Mouse (Mus musculus): ENCODE data around the gene Slc27a1. TPM values are rescaled to one million over a fixed set of nuclear protein-coding genes. Genes with fewer than 3 reads are reported as not detected.

Slc27a1 gene
- polyA plus RNA-seq, 1 experiment from 2014 or later = 38.4 TPM

GRCm38 (mm10) chr8:71592374-71593170 lies 23.9 kb downstream of the Slc27a1 start:
- peak; percentile 71 for ATAC-seq (ENCODE audit: low FRiP score, low read depth)
- peak overlapping the region; percentile 88 for H3K4me3 ChIP-seq
- peak overlapping the region; percentile 94 for H3K9ac ChIP-seq (replicated peaks)
- H3K4me2 ChIP-seq (replicated peaks) = peak overlapping the region; percentile 89
- 5% methylated on average over 60 of the region's 60 CpGs for WGBS
- peaks cover 27% of the 10 kb centered on the region for H3K4me1 ChIP-seq
- H3K9me3 ChIP-seq = no peaks in the 10 kb centered on the region
- peaks cover 10% of the 10 kb centered on the region for H3K27me3 ChIP-seq
- peak overlapping the region; percentile 99 for H3K27ac ChIP-seq (replicated peaks)
- no peaks in the 10 kb centered on the region for H3K36me3 ChIP-seq

DNA sequence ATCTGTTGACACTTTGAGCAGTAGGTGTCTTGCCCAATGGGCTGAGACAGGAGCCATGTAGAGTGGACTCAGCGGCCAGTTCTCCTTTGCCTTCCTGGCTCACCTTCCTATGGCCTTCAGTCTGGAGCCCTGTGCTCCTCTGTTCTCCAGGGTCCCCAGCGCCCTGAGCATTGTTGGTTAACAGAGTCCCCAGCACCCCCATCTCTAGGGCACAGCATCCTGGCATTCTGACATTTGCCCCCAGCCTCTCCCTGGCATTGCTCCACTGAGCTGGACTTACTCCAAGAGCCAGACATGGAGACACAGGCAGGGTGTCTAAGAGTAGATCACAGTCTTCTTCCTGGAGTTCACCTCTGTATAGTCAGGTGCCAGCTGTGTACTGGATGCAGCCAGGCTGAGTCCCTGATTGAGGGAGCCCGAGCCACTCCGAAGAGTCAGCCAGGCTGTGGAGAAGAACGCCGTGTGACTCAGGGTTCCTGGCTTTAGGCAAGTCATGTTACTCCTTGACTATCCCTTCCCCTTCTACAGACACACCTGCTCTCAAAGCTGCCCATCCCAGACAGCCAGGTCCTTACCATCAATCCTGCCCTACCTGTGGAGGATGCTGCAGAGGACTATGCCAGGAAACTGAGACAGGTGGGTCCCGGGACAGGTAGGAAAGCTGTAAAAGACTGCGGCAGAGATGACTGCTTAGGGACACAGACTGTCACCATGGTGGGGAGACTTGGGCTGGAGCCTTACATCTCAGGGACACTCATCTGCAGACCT lies 25.1 kb downstream of the Slc27a1 start:
- Histone ChIP-seq H3K4me3 (no peak overlapping the region), H3K9ac (replicated peaks) (peak overlapping the region; percentile 94; the same call in 1 of the 2 replicates), H3K27ac (replicated peaks) (no peak overlapping the region), H3K4me2 (replicated peaks) (peak overlapping the region; percentile 89), H3K27me3 (peaks cover 10% of the 10 kb centered on the region), H3K36me3 (no peaks in the 10 kb centered on the region), H3K4me1 (peaks cover 27% of the 10 kb centered on the region), H3K9me3 (no peaks in the 10 kb centered on the region)
- no peak for ATAC-seq (ENCODE audit: low FRiP score, low read depth)
- 97% methylated on average over 8 of the region's 8 CpGs for WGBS

DNA sequence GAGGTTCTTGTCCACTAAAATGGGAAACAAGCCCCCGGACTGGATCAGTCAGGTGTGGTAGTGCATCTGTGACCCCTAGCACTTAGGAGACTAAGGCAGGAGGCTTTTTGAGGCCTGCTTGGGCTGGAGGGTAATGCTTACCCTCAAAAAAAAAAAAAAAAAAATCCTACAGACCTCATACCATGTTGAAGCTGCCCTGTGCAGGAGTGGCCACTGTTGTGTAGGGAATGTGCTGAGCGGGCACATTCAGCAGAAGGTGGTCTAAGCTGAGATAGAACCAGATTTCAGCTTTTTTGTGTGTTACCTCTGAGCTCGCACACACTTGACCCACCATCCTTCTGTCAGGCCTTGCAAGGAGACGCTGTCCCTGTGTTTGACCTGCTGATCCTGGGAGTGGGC lies 25.6 kb downstream of the Slc27a1 start:
- 93% methylated on average over 4 of the region's 4 CpGs for WGBS
- peaks cover 27% of the 10 kb centered on the region for H3K4me1 ChIP-seq

DNA sequence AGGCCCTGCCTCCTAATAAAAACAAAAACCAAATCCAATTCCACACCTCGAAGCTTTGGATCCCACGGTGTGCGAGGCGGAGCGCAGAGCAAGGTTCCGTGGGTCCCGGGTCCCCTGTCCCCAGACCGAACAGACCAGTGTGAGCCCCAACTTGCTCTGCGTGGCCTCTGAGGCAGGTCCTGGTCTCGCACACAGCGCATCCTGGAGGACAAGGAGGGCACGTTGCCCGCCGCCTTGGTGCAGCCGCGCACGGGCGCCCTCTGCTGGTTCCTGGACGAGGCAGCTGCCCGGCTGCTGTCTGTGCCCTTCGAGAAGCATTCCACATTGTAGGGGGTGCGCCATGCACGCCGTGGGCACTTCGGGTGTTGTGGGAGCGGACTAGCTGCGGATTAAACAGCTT lies 27.2 kb downstream of the Slc27a1 start:
- Histone ChIP-seq H3K9ac (replicated peaks) (no peak overlapping the region), H3K27me3 (peaks cover 20% of the 10 kb centered on the region), H3K27ac (replicated peaks) (no peak overlapping the region), H3K36me3 (0 out of 2 replicates have a peak, but pooled peaks cover 9% of the 10 kb centered on the region), H3K4me3 (peak overlapping the region; percentile 10; the same call in 1 of the 2 replicates), H3K9me3 (no peaks in the 10 kb centered on the region), H3K4me2 (replicated peaks) (no peak overlapping the region), H3K4me1 (peaks cover 25% of the 10 kb centered on the region)
- WGBS = 6% methylated on average over 27 of the region's 27 CpGs
- peak; percentile 29 for ATAC-seq (ENCODE audit: low FRiP score, low read depth)

More for the DNA sequence above, 25.6 kb downstream of the Slc27a1 start:
- Histone ChIP-seq H3K27ac (replicated peaks) (no peak overlapping the region), H3K36me3 (no peaks in the 10 kb centered on the region), H3K4me2 (replicated peaks) (no peak overlapping the region), H3K27me3 (peaks cover 14% of the 10 kb centered on the region), H3K9me3 (no peaks in the 10 kb centered on the region), H3K9ac (replicated peaks) (no peak overlapping the region), H3K4me3 (no peak overlapping the region)
- ATAC-seq (ENCODE audit: low FRiP score, low read depth) = no peak

GRCm38 (mm10) chr8:71596384-71596783 lies 27.7 kb downstream of the Slc27a1 start:
- Histone ChIP-seq H3K36me3 (0 out of 2 replicates have a peak, but pooled peaks cover 9% of the 10 kb centered on the region), H3K4me3 (no peak overlapping the region), H3K27me3 (peaks cover 25% of the 10 kb centered on the region), H3K4me1 (peaks cover 20% of the 10 kb centered on the region), H3K4me2 (replicated peaks) (no peak overlapping the region), H3K27ac (replicated peaks) (no peak overlapping the region), H3K9ac (replicated peaks) (no peak overlapping the region), H3K9me3 (no peaks in the 10 kb centered on the region)
- ATAC-seq (ENCODE audit: low FRiP score, low read depth) = no peak
- 62% methylated on average over 6 of the region's 6 CpGs for WGBS

GRCm38 (mm10) chr8:71596798-71597197 lies 28.1 kb downstream of the Slc27a1 start:
- Histone ChIP-seq H3K4me1 (peaks cover 20% of the 10 kb centered on the region), H3K4me3 (no peak overlapping the region), H3K27ac (replicated peaks) (no peak overlapping the region), H3K36me3 (0 out of 2 replicates have a peak, but pooled peaks cover 9% of the 10 kb centered on the region), H3K9me3 (no peaks in the 10 kb centered on the region), H3K9ac (replicated peaks) (no peak overlapping the region), H3K4me2 (replicated peaks) (no peak overlapping the region), H3K27me3 (peaks cover 29% of the 10 kb centered on the region)
- WGBS = 83% methylated on average over 4 of the region's 4 CpGs
- no peak for ATAC-seq (ENCODE audit: low FRiP score, low read depth)

- Histone ChIP-seq H3K27me3 (peaks cover 36% of the 10 kb centered on the region), H3K4me2 (replicated peaks) (no peak within 1 kb of the TSS), H3K9me3 (no peaks in the 10 kb centered on the region), H3K27ac (replicated peaks) (no peak within 1 kb of the TSS), H3K9ac (replicated peaks) (no peak within 1 kb of the TSS), H3K36me3 (0 out of 2 replicates have a peak, but pooled peaks cover 9% of the 10 kb centered on the region), H3K4me3 (no peak within 1 kb of the TSS), H3K4me1 (peaks cover 26% of the 10 kb centered on the region)
- whole genome bisulfite sequencing = 91% methylated on average over 3 of the region's 3 CpGs
- ATAC-seq (ENCODE audit: low FRiP score, low read depth) = no peak
Observed at GRCm38 (mm10) chr8:71597451-71597850, 28.8 kb downstream of the Slc27a1 start, which contains the start of gene Fam129c. TSS of gene Fam129c (plus strand) at chr8:71597648.

GRCm38 (mm10) chr8:71598375-71598774 lies 29.7 kb downstream of the Slc27a1 start:
- H3K9me3 ChIP-seq = no peaks in the 10 kb centered on the region
- H3K4me3 ChIP-seq = no peak overlapping the region
- peaks cover 26% of the 10 kb centered on the region for H3K4me1 ChIP-seq
- no peak overlapping the region for H3K27ac ChIP-seq (replicated peaks)
- 0 out of 2 replicates have a peak, but pooled peaks cover 9% of the 10 kb centered on the region for H3K36me3 ChIP-seq
- H3K9ac ChIP-seq (replicated peaks) = no peak overlapping the region
- H3K4me2 ChIP-seq (replicated peaks) = no peak overlapping the region
- ATAC-seq (ENCODE audit: low FRiP score, low read depth) = no peak
- H3K27me3 ChIP-seq = peaks cover 45% of the 10 kb centered on the region

DNA sequence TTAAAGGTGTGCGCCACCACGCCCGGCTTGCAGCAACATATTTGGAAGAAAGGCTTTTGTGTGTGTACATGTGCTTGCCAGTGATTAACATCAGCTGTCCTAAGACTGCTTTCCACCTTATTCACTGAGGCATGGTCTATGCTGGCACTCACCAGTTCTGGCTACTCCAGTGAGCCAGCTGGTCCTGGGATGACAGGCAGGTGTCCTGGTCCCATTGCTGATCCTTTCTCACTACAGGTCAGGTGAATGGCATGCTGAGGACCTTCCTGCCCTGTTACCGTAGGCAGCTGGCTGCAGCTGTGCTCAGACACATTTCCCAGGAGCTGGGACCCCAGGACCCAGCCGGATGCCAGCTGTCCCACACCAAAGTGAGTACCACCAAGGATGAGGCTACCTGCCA lies 30.2 kb downstream of the Slc27a1 start:
- Histone ChIP-seq H3K9me3 (no peaks in the 10 kb centered on the region), H3K9ac (replicated peaks) (no peak overlapping the region), H3K36me3 (0 out of 2 replicates have a peak, but pooled peaks cover 9% of the 10 kb centered on the region), H3K27me3 (peaks cover 50% of the 10 kb centered on the region), H3K4me3 (no peak overlapping the region), H3K27ac (replicated peaks) (no peak overlapping the region), H3K4me2 (replicated peaks) (no peak overlapping the region), H3K4me1 (peaks cover 21% of the 10 kb centered on the region)
- ATAC-seq (ENCODE audit: low FRiP score, low read depth) = no peak
- 95% methylated on average over 5 of the region's 5 CpGs for WGBS

- H3K4me3 ChIP-seq = peak overlapping the region; percentile 28
- peaks cover 15% of the 10 kb centered on the region; the same call in 1 of the 2 replicates for H3K4me1 ChIP-seq
- peak overlapping the region; percentile 39 for H3K4me2 ChIP-seq (replicated peaks)
- H3K27me3 ChIP-seq = peaks cover 67% of the 10 kb centered on the region
- H3K36me3 ChIP-seq = 0 out of 2 replicates have a peak, but pooled peaks cover 9% of the 10 kb centered on the region
- H3K9me3 ChIP-seq = no peaks in the 10 kb centered on the region
- H3K27ac ChIP-seq (replicated peaks) = no peak overlapping the region
- peak overlapping the region; percentile 15 for H3K9ac ChIP-seq (replicated peaks)
- 4% methylated on average over 59 of the region's 65 CpGs for WGBS
- peak; percentile 23; the same call in 1 of the 2 replicates for ATAC-seq (ENCODE audit: low FRiP score, low read depth)
Observed at GRCm38 (mm10) chr8:71601939-71602665, 33.4 kb downstream of the Slc27a1 start.

DNA sequence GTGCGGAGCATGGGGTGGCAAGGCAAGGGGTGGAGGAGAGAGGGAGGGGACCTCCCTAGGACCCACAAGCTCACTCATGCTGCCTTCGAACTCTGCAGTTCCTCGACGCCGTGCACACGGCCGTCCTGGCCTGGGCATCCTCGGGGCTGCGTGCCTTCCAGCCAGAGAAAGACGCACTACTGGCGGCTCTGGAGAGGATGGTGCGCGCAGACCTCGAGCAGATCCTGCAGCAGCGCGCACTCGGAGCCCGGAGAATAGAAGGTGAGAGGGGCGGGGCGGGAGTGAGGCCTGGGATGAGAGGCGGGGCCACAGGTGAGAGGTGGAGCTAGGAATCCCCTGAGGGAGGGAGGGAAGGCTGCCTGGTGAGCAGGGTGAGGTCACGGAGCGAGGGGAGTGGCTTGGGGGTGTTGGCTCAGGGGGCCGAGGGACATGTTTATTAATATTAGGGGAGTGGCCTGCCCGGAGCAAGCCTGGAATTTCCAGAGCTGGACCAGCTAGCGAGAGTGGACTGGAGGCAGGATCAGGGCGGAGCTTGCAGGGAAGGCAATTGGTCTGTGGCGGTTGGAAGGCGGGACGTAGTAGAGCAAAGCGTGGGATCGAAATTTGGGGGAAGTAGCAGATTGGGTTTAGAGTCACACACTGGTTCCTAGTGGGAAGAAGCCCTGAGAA lies 34.1 kb downstream of the Slc27a1 start:
- H3K9ac ChIP-seq (replicated peaks) = peak overlapping the region; percentile 28
- H3K4me1 ChIP-seq = peaks cover 15% of the 10 kb centered on the region; the same call in 1 of the 2 replicates
- H3K4me3 ChIP-seq = peak overlapping the region; percentile 28
- peaks cover 67% of the 10 kb centered on the region for H3K27me3 ChIP-seq
- 1% methylated on average over 32 of the region's 32 CpGs for WGBS
- 0 out of 2 replicates have a peak, but pooled peaks cover 9% of the 10 kb centered on the region for H3K36me3 ChIP-seq
- no peaks in the 10 kb centered on the region for H3K9me3 ChIP-seq
- peak; percentile 52 for ATAC-seq (ENCODE audit: low FRiP score, low read depth)
- H3K4me2 ChIP-seq (replicated peaks) = peak overlapping the region; percentile 39
- no peak overlapping the region for H3K27ac ChIP-seq (replicated peaks)

Measured in midbrain, embryonic 12.5 days (tissue).